Mouse (Mus musculus) T-cell, adult 2 months (primary cell): ENCODE data around the gene Gprc5c.
"Not testable (repeated sequence)": the region's sequence is repeated elsewhere in the genome, so short reads cannot be mapped to it uniquely, and the experiment has no call there.

ENCODE experiments used
- DNase-seq: peaks from one replicate; pipeline ENCODE4 v3.0.0; 2022; ENCODE audit warnings: low spot score

Gene Gprc5c

GRCm38 (mm10) chr11:114908086-114908485 lies 57.1 kb downstream of the Gprc5c start:
- DNase-seq: no peak

GRCm38 (mm10) chr11:114909538-114909937 lies 58.6 kb downstream of the Gprc5c start:
- not testable (repeated sequence) for DNase-seq

- DNase-seq: peak; percentile 35
Observed at GRCm38 (mm10) chr11:114912847-114913246, 61.9 kb downstream of the Gprc5c start.

GRCm38 (mm10) chr11:114914978-114915377 lies 64.0 kb downstream of the Gprc5c start:
- no peak for DNase-seq

- no peak for DNase-seq
Observed at GRCm38 (mm10) chr11:114917120-114917519, 66.2 kb downstream of the Gprc5c start.
